Mouse (Mus musculus) forebrain, embryonic 15.5 days (tissue): ENCODE measurements at regions not wholly inside any gene's neighbourhood (a gene's known extent, or its start where the extent isn't known, plus 50 kb on each side); places are given as distances from the start of the nearest gene placed in this dataset.

Source experiments
- ATAC-seq: fragments of 200-750 bp; cut with Nextera tagmentation; replicated peaks from 2 replicates; pipeline ENCODE4 v1.8.0; 2017; ENCODE audit warnings: mild to moderate bottlenecking, moderate TSS enrichment, moderate library complexity
- H3K27ac ChIP-seq: fragments of 300-500 bp; sonication (generic); replicated peaks from 2 replicates; pipeline ENCODE4 v1.5.1; 2015; ENCODE audit warnings: mild to moderate bottlenecking, inconsistent platforms
- H3K27me3 ChIP-seq: fragments of 300-500 bp; sonication (generic); 2 replicates; pipeline ENCODE4 v1.6.1; 2015; ENCODE audit warnings: inconsistent platforms
- H3K36me3 ChIP-seq: fragments of 300-500 bp; sonication (generic); 2 replicates; pipeline ENCODE4 v1.6.1; 2015; ENCODE audit warnings: mild to moderate bottlenecking, inconsistent platforms
- H3K4me1 ChIP-seq: fragments of 300-500 bp; sonication (generic); 2 replicates; pipeline ENCODE4 v1.6.1; 2015; ENCODE audit warnings: inconsistent platforms
- H3K4me2 ChIP-seq: fragments of 300-500 bp; sonication (generic); replicated peaks from 2 replicates; pipeline ENCODE4 v1.6.1; 2015; ENCODE audit warnings: mild to moderate bottlenecking, inconsistent platforms
- H3K4me3 ChIP-seq: fragments of 300-500 bp; sonication (generic); 2 replicates; pipeline ENCODE4 v1.5.1; 2015; ENCODE audit warnings: mild to moderate bottlenecking, inconsistent platforms
- H3K9ac ChIP-seq: fragments of 300-500 bp; sonication (generic); replicated peaks from 2 replicates; pipeline ENCODE4 v1.6.1; 2015; ENCODE audit warnings: mild to moderate bottlenecking, inconsistent platforms
- H3K9me3 ChIP-seq: fragments of 300-500 bp; sonication (generic); 2 replicates; pipeline ENCODE4 v1.6.1; 2016; ENCODE audit warnings: inconsistent platforms
- WGBS: fragments of 180-500 bp; shearing (Covaris S2); methylation state at CpG from one replicate; pipeline ENCODE4 v1.1.7; 2015; ENCODE audit warnings: mixed read lengths; 5-methylcytosine and 5-hydroxymethylcytosine counted together

DNA sequence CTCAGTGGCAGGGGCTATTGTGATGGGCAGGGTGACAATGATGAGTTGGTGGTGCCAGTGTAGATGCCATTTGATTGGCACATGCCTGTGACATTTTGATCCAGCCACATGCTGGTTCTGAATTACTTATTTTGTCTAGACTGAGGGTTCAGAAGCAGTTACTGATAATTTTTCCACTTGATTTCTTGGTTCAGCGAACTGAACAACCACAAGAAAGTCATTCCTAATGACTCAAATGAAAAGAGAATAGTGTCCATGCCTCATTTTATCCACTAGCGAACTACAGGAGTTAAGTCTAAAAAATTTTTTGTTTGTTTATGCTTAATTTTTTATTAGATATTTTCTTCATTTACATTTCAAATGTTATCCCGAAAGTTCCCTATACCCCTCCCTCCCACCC lies 244.6 kb upstream of the Fam98a start:
- Histone ChIP-seq H3K27ac (no peak overlapping the region), H3K9ac (no peak overlapping the region), H3K4me3 (no peak overlapping the region), H3K27me3 (no peaks in the 10 kb centered on the region), H3K9me3 (no peaks in the 10 kb centered on the region), H3K4me1 (no peaks in the 10 kb centered on the region), H3K4me2 (no peak overlapping the region), H3K36me3 (no peaks in the 10 kb centered on the region)
- ATAC-seq = no peak
- 86% methylated on average over 3 of the region's 3 CpGs for WGBS

DNA sequence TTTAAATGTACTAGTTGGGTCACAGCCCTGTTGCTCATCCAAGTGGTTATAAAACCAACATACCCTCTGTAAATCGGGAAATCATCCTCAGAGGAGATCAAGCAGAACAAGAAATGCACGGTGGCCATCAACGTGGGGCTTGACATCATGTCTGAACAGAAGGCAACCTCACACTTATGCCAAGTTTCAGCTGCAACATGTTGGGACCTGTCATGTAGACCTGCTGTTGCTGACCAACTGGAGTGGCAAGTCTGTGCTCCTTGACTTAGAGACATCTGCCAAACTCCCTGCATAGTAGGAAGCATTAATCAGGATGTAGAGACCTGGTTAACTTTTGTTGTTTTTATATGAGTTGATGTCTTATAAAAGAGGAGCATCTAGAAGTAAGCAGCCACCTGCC lies 244.0 kb upstream of the Fam98a start:
- no peak overlapping the region for H3K4me3 ChIP-seq
- ATAC-seq = no peak
- 72% methylated on average over 3 of the region's 3 CpGs for WGBS
- no peak overlapping the region for H3K4me2 ChIP-seq
- H3K4me1 ChIP-seq = no peaks in the 10 kb centered on the region
- no peak overlapping the region for H3K9ac ChIP-seq
- no peaks in the 10 kb centered on the region for H3K9me3 ChIP-seq
- no peaks in the 10 kb centered on the region for H3K36me3 ChIP-seq
- H3K27ac ChIP-seq = no peak overlapping the region
- no peaks in the 10 kb centered on the region for H3K27me3 ChIP-seq

DNA sequence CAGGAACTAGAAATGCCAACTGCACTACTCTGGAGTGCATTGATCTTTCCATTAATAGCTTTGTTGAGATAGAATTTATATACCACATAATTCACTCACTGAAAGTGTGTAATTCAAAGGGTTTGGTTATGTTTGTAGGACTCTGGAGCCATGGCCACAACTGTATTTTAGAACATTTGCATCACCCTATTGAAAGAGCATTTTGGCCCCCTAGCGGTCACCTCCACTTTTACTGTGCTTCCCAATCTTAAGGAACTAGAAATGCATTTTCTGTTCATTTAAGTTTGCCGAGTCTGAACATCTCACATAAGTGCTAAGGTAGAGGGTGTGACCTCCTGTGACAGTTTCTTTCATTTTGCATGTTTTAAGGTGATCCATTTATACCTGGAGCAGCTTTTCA lies 228.0 kb upstream of the Fam98a start:
- no peak overlapping the region for H3K4me3 ChIP-seq
- ATAC-seq = no peak
- 39% methylated on average over 2 of the region's 2 CpGs for WGBS
- no peaks in the 10 kb centered on the region for H3K4me1 ChIP-seq
- H3K27ac ChIP-seq = no peak overlapping the region
- H3K9me3 ChIP-seq = no peaks in the 10 kb centered on the region
- no peak overlapping the region for H3K4me2 ChIP-seq
- H3K27me3 ChIP-seq = no peaks in the 10 kb centered on the region
- H3K9ac ChIP-seq = no peak overlapping the region
- H3K36me3 ChIP-seq = no peaks in the 10 kb centered on the region

DNA sequence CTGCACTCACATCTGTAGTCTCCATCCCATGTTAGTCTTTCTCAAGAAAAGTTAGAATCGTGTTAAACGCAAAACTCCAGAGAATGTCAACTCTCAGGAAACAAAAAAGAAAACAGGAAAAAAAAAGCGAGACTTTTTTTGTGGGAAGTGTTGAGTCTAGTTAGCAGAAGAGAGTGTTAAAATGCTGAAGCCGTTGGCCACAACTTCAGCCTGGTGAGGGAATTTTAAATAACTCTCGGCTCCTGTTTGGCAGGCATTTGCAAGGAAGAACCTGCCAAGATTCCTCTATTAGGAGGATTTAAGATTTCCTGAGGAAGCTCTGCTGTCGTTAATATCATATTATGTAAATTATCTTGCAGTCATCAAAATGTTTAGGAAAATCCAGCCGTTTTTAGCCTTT lies 224.9 kb upstream of the Fam98a start:
- 54% methylated on average over 7 of the region's 7 CpGs for WGBS
- Histone ChIP-seq H3K27me3 (no peaks in the 10 kb centered on the region), H3K4me1 (no peaks in the 10 kb centered on the region), H3K36me3 (no peaks in the 10 kb centered on the region), H3K9ac (no peak overlapping the region), H3K27ac (no peak overlapping the region), H3K4me3 (no peak overlapping the region), H3K9me3 (no peaks in the 10 kb centered on the region), H3K4me2 (no peak overlapping the region)
- no peak for ATAC-seq

DNA sequence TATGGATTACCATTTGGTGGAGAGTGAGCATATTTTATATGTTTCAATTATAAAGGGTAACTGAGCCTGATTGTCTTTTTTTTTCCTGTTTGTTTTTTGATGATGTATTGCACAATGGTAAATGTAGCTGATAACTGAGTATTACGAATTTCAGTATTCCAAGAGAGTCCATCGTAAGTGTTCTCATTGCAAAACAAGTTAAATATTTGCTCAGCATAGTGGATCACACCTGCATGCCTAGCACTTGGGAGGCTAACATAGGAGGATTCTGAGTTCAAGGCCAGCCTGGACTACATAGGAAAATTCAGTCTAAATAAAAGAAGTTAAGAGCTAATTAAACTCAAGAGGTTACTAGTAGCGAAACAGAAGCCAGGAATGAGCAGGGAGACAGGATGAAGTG lies 223.8 kb upstream of the Fam98a start:
- H3K4me1 ChIP-seq = no peaks in the 10 kb centered on the region
- H3K4me2 ChIP-seq = no peak overlapping the region
- no peak overlapping the region for H3K27ac ChIP-seq
- WGBS = 93% methylated on average over 3 of the region's 3 CpGs
- no peak overlapping the region for H3K9ac ChIP-seq
- H3K36me3 ChIP-seq = no peaks in the 10 kb centered on the region
- no peaks in the 10 kb centered on the region for H3K9me3 ChIP-seq
- no peak overlapping the region for H3K4me3 ChIP-seq
- no peaks in the 10 kb centered on the region for H3K27me3 ChIP-seq
- no peak for ATAC-seq

DNA sequence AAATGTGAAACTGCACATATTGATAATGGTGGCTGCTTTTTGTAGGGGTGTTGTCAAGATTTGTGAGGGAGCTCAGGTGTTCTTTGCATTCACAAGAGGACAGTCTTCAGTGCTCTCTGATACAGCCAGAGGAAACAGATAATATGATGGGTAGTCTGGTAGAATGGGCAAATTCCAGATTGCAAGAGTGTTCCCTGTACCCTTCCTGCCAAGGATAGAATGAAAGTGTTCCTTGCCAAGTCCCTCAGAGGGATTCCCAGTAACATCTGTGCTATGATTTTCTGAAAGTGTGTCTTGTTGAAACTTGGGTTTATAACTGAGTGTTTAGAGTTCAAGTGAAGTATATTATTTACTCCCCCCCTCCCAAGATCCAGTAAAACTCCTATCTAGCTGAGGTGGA lies 221.1 kb upstream of the Fam98a start:
- H3K27me3 ChIP-seq = no peaks in the 10 kb centered on the region
- H3K36me3 ChIP-seq = no peaks in the 10 kb centered on the region
- H3K4me2 ChIP-seq = no peak overlapping the region
- H3K9ac ChIP-seq = no peak overlapping the region
- no peaks in the 10 kb centered on the region for H3K4me1 ChIP-seq
- no peak overlapping the region for H3K4me3 ChIP-seq
- no peak overlapping the region for H3K27ac ChIP-seq
- no peak for ATAC-seq
- no peaks in the 10 kb centered on the region for H3K9me3 ChIP-seq

DNA sequence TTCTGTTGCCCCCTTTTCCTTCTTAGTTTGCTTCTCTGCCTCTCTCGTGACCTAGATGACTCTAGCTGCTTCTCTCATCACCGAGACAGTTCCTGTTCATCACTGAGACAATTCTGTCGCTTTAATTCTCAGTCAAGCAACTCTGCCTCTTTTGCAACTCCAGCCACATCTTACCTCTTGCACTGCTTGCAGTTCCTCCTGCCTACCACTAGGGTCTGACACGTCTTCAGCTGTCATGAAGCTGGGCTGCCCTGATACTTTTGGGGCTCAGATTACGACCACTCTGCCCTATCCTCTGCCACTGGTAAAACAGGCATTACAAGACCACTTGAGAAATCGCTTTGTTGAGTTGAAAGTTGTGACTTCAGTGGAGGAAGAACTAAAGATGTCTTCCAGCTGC lies 216.9 kb upstream of the Fam98a start:
- H3K27me3 ChIP-seq = no peaks in the 10 kb centered on the region
- H3K9me3 ChIP-seq = no peaks in the 10 kb centered on the region
- H3K36me3 ChIP-seq = no peaks in the 10 kb centered on the region
- 91% methylated on average over 6 of the region's 6 CpGs for WGBS
- H3K4me2 ChIP-seq = no peak overlapping the region
- ATAC-seq = no peak
- H3K4me1 ChIP-seq = no peaks in the 10 kb centered on the region
- H3K9ac ChIP-seq = no peak overlapping the region
- H3K4me3 ChIP-seq = no peak overlapping the region
- H3K27ac ChIP-seq = no peak overlapping the region

DNA sequence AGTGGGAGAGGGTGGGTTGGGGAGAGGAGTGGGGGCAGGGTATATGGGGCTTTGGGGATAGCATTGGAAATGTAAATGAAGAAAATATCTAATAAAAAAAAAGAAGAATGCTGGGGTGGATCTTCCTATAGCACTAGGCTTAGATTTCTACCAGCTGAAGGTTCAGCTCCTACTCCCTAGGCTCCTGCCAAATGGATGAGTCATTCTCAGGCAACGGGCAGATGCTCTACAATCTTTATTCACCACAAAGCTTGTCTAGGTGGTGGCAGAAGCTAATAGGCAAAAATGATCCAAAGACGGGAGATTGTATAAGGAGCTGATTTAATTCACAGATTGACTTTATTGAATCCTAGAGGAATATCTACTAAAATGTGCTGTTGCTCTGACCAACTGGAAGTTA lies 211.6 kb upstream of the Fam98a start:
- no peak overlapping the region for H3K4me2 ChIP-seq
- H3K36me3 ChIP-seq = no peaks in the 10 kb centered on the region
- no peaks in the 10 kb centered on the region for H3K4me1 ChIP-seq
- WGBS = 88% methylated on average over 2 of the region's 2 CpGs
- no peak overlapping the region for H3K9ac ChIP-seq
- no peak overlapping the region for H3K27ac ChIP-seq
- H3K4me3 ChIP-seq = no peak overlapping the region
- H3K27me3 ChIP-seq = no peaks in the 10 kb centered on the region
- no peak for ATAC-seq
- no peaks in the 10 kb centered on the region for H3K9me3 ChIP-seq

DNA sequence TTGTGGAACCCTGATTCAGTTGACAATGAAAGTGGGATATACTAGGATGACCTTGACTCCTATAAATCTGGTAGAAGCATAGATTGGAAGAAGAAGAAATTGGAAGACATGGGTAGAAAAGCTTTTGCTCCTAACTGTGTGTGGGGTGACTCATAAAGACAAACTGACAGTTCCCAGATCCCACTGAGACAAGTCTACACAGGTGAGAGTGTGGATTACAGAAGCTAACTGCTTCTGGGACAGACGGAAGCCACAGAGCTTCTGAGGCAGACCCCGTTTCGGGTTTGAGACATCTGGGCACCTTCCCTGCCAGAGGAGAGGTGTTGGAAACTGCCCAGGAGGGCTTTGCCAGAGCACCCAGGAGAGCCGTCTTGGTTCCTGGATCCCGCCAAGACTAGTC lies 204.7 kb upstream of the Fam98a start:
- Histone ChIP-seq H3K27me3 (no peaks in the 10 kb centered on the region), H3K36me3 (no peaks in the 10 kb centered on the region), H3K9me3 (no peaks in the 10 kb centered on the region), H3K4me2 (no peak overlapping the region), H3K4me3 (no peak overlapping the region), H3K4me1 (no peaks in the 10 kb centered on the region), H3K9ac (no peak overlapping the region), H3K27ac (no peak overlapping the region)
- 97% methylated on average over 5 of the region's 5 CpGs for WGBS
- ATAC-seq = no peak

DNA sequence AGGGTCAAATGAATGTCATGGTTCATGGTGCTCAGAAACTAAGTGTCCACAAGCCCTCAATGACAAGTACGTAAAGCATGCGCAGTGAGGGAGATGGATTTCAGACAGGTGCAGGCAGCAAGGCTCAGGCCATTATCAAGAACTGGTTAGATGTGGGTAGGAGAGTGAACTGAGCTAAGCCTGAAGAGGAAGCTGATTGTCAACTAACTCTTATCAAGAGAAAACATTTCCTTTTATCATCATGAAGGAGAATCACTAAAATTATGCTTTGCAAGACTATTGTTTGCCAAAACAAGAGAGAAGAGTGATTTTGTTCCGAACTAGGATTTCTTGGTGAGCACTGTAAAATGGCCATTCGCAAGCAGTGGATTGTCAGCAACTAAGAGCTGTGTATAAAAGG lies 164.7 kb upstream of the Fam98a start:
- WGBS = 92% methylated on average over 4 of the region's 4 CpGs
- no peak overlapping the region for H3K9ac ChIP-seq
- no peaks in the 10 kb centered on the region for H3K36me3 ChIP-seq
- no peaks in the 10 kb centered on the region for H3K4me1 ChIP-seq
- H3K4me2 ChIP-seq = no peak overlapping the region
- H3K27ac ChIP-seq = no peak overlapping the region
- H3K9me3 ChIP-seq = no peaks in the 10 kb centered on the region
- ATAC-seq = no peak
- H3K4me3 ChIP-seq = no peak overlapping the region
- no peaks in the 10 kb centered on the region for H3K27me3 ChIP-seq

DNA sequence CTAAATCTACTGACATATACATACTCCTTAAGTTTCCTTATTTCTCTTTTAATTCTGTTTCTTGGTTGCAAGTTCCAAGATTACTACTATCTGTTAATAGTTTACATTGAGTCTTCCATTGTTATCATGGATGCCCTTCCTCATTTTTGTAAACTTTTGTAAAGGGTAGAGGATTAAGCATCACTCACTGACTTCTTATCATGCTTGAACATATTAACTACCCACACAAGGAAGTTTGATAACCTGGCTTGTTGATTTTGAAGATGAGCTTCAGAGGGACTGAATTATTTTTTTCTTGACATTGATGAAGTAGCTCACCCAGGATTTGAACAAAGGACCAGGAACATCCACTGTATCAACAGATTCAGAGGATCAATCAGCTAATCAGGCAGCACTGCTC lies 162.8 kb upstream of the Fam98a start:
- Histone ChIP-seq H3K4me3 (no peak overlapping the region), H3K9me3 (no peaks in the 10 kb centered on the region), H3K27me3 (no peaks in the 10 kb centered on the region), H3K36me3 (no peaks in the 10 kb centered on the region), H3K9ac (no peak overlapping the region), H3K4me1 (no peaks in the 10 kb centered on the region), H3K4me2 (no peak overlapping the region), H3K27ac (no peak overlapping the region)
- ATAC-seq = no peak

DNA sequence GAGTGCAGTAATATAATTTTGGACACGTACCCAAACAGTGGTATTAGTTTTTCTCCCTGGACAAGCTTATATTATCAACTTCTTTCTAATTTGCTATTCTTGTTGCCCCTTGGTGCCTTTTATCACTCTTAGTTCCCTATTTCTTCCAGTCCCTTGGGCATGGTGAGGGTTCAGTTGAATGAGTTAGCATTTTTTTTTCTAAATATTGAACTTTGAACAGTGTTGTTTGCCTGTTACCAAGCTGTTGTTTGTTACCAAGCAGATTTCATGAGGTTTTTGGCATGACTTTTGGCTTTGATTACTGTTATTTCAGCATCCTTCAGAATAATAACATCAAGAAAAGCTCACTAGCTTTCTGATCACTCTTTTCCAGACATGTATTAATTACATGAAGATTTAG lies 162.3 kb upstream of the Fam98a start:
- no peaks in the 10 kb centered on the region for H3K27me3 ChIP-seq
- 90% methylated on average over 1 of the region's 1 CpGs for WGBS
- ATAC-seq = no peak
- H3K27ac ChIP-seq = no peak overlapping the region
- H3K4me2 ChIP-seq = no peak overlapping the region
- H3K9me3 ChIP-seq = no peaks in the 10 kb centered on the region
- H3K4me1 ChIP-seq = no peaks in the 10 kb centered on the region
- H3K9ac ChIP-seq = no peak overlapping the region
- no peaks in the 10 kb centered on the region for H3K36me3 ChIP-seq
- H3K4me3 ChIP-seq = no peak overlapping the region

DNA sequence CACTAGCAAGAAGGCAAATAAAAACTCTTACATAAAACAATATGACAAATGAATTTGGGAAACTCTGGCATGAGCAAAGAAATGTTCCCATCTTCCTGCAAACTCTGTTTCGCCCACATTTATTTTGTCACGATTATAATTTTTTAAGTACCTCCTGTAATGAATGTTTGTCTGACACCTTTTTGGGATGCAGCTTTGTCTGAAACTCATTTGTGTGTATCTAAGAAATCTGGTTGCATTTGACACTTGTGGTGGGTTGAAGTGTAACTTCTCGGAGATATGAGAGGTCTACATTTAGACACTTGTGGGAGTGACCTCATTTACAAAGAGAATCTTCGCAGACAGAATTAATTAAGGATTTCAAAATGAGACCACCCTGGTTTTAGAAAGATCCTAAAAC lies 155.9 kb upstream of the Fam98a start:
- no peak overlapping the region for H3K27ac ChIP-seq
- H3K4me1 ChIP-seq = no peaks in the 10 kb centered on the region
- H3K36me3 ChIP-seq = no peaks in the 10 kb centered on the region
- no peak overlapping the region for H3K4me3 ChIP-seq
- no peak overlapping the region for H3K9ac ChIP-seq
- no peaks in the 10 kb centered on the region for H3K9me3 ChIP-seq
- no peak for ATAC-seq
- H3K27me3 ChIP-seq = no peaks in the 10 kb centered on the region
- H3K4me2 ChIP-seq = no peak overlapping the region
- WGBS = 87% methylated on average over 4 of the region's 4 CpGs

DNA sequence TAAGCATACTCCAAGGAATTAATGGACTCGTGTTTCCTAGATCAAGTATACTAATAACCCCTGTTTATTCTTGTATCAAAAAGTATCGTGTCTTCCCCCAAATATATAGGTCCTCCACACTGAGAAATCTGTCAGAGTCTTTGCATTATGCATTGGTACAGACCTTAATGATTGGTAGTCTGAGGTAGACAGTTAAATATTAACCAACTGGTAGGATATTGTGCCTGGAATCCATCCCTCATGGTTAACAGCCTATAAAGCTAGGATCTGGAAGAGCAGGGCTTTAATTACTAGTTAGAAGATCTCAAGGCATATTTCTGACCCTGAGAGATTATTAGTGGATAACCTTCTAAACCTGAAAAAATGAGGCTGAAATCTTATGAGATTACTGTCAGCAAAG lies 153.6 kb upstream of the Fam98a start:
- Histone ChIP-seq H3K9me3 (no peaks in the 10 kb centered on the region), H3K4me3 (no peak overlapping the region), H3K27ac (no peak overlapping the region), H3K9ac (no peak overlapping the region), H3K4me2 (no peak overlapping the region), H3K27me3 (no peaks in the 10 kb centered on the region), H3K4me1 (no peaks in the 10 kb centered on the region), H3K36me3 (no peaks in the 10 kb centered on the region)
- 79% methylated on average over 2 of the region's 2 CpGs for WGBS
- ATAC-seq = no peak
